Mouse (Mus musculus): ENCODE data around the gene Gm17660. TPM values are rescaled to one million over a fixed set of nuclear protein-coding genes. Genes with fewer than 3 reads are reported as not detected.

Gene Gm17660
- polyA plus RNA-seq, 1 experiment from 2014 or later, result not detected

- Histone ChIP-seq H3K27ac (peak overlapping the region; percentile 96), H3K9me3 (replicated peaks) (no peaks in the 10 kb centered on the region), H3K4me1 (peaks cover 17% of the 10 kb centered on the region), H3K27me3 (ENCODE audit: low read depth, poor library complexity, severe bottlenecking) (no peaks in the 10 kb centered on the region), H3K36me3 (peaks cover 25% of the 10 kb centered on the region), H3K4me3 (peak overlapping the region; percentile 85)
- WGBS, result 7% methylated on average over 19 of the region's 19 CpGs
- peak; percentile 44 for DNase-seq (ENCODE audit: low spot score)
Measured at GRCm38 (mm10) chr5:104047200-104048105, 30.0 kb downstream of the Gm17660 start.

GRCm38 (mm10) chr5:104046256-104047199 is 30.9 kb downstream of the Gm17660 start, which contains the start of gene Nudt9:
Gene Nudt9, plus strand, starts transcription at chr5:104046306.
- 5% methylated on average over 90 of the region's 90 CpGs for WGBS
- Histone ChIP-seq H3K4me1 (peaks cover 17% of the 10 kb centered on the region), H3K9me3 (replicated peaks) (no peaks in the 10 kb centered on the region)

GRCm38 (mm10) chr5:104043704-104044103 is 33.7 kb downstream of the Gm17660 start:
- H3K9me3 ChIP-seq (replicated peaks), result no peaks in the 10 kb centered on the region
- no peaks in the 10 kb centered on the region for H3K36me3 ChIP-seq
- no peak overlapping the region for H3K27ac ChIP-seq
- no peak for DNase-seq (ENCODE audit: low spot score)
- H3K4me1 ChIP-seq, result peaks cover 17% of the 10 kb centered on the region
- WGBS, result 60% methylated on average over 2 of the region's 2 CpGs
- no peaks in the 10 kb centered on the region for H3K27me3 ChIP-seq (ENCODE audit: low read depth, poor library complexity, severe bottlenecking)
- no peak overlapping the region for H3K4me3 ChIP-seq

More at GRCm38 (mm10) chr5:104046256-104047199, 30.9 kb downstream of the Gm17660 start, which contains the start of gene Nudt9:
- Histone ChIP-seq H3K27ac (peak within 1 kb of the TSS; percentile 96), H3K36me3 (peaks cover 15% of the 10 kb centered on the region), H3K4me3 (peak within 1 kb of the TSS; percentile 85), H3K27me3 (ENCODE audit: low read depth, poor library complexity, severe bottlenecking) (no peaks in the 10 kb centered on the region)
- peak; percentile 99 for DNase-seq (ENCODE audit: low spot score)

- Histone ChIP-seq H3K36me3 (no peaks in the 10 kb centered on the region), H3K4me3 (no peak overlapping the region), H3K9me3 (replicated peaks) (no peaks in the 10 kb centered on the region), H3K4me1 (peaks cover 12% of the 10 kb centered on the region), H3K27me3 (ENCODE audit: low read depth, poor library complexity, severe bottlenecking) (no peaks in the 10 kb centered on the region), H3K27ac (no peak overlapping the region)
- WGBS, result 84% methylated on average over 2 of the region's 2 CpGs
- DNase-seq (ENCODE audit: low spot score), result no peak
Measured at GRCm38 (mm10) chr5:104042906-104043305, 34.5 kb downstream of the Gm17660 start.

GRCm38 (mm10) chr5:104039154-104039932 is 38.1 kb downstream of the Gm17660 start:
- H3K36me3 ChIP-seq, result no peaks in the 10 kb centered on the region
- no peak overlapping the region for H3K4me3 ChIP-seq
- DNase-seq (ENCODE audit: low spot score), result peak; percentile 44
- 75% methylated on average over 6 of the region's 6 CpGs for WGBS
- no peaks in the 10 kb centered on the region for H3K4me1 ChIP-seq
- H3K9me3 ChIP-seq (replicated peaks), result no peaks in the 10 kb centered on the region
- no peak overlapping the region for H3K27ac ChIP-seq
- no peaks in the 10 kb centered on the region for H3K27me3 ChIP-seq (ENCODE audit: low read depth, poor library complexity, severe bottlenecking)

GRCm38 (mm10) chr5:104036686-104037085 is 40.7 kb downstream of the Gm17660 start:
- H3K4me1 ChIP-seq, result no peaks in the 10 kb centered on the region
- no peak overlapping the region for H3K4me3 ChIP-seq
- WGBS, result 95% methylated on average over 1 of the region's 1 CpGs
- H3K27me3 ChIP-seq (ENCODE audit: low read depth, poor library complexity, severe bottlenecking), result no peaks in the 10 kb centered on the region
- DNase-seq (ENCODE audit: low spot score), result no peak
- H3K9me3 ChIP-seq (replicated peaks), result no peaks in the 10 kb centered on the region
- H3K27ac ChIP-seq, result no peak overlapping the region
- H3K36me3 ChIP-seq, result no peaks in the 10 kb centered on the region

- Histone ChIP-seq H3K4me3 (no peak overlapping the region), H3K27me3 (ENCODE audit: low read depth, poor library complexity, severe bottlenecking) (no peaks in the 10 kb centered on the region), H3K4me1 (no peaks in the 10 kb centered on the region), H3K36me3 (no peaks in the 10 kb centered on the region), H3K9me3 (replicated peaks) (no peaks in the 10 kb centered on the region), H3K27ac (no peak overlapping the region)
- DNase-seq (ENCODE audit: low spot score), result no peak
- WGBS, result 67% methylated on average over 1 of the region's 1 CpGs
Measured at GRCm38 (mm10) chr5:104035824-104036223, 41.6 kb downstream of the Gm17660 start.

GRCm38 (mm10) chr5:104035066-104035465 is 42.3 kb downstream of the Gm17660 start:
- DNase-seq (ENCODE audit: low spot score), result no peak
- H3K36me3 ChIP-seq, result no peaks in the 10 kb centered on the region
- H3K27ac ChIP-seq, result no peak overlapping the region
- H3K4me1 ChIP-seq, result no peaks in the 10 kb centered on the region
- H3K4me3 ChIP-seq, result no peak overlapping the region
- H3K27me3 ChIP-seq (ENCODE audit: low read depth, poor library complexity, severe bottlenecking), result no peaks in the 10 kb centered on the region
- no peaks in the 10 kb centered on the region for H3K9me3 ChIP-seq (replicated peaks)

- Histone ChIP-seq H3K9me3 (replicated peaks) (no peaks in the 10 kb centered on the region), H3K4me1 (no peaks in the 10 kb centered on the region), H3K36me3 (no peaks in the 10 kb centered on the region), H3K27ac (no peak overlapping the region), H3K27me3 (ENCODE audit: low read depth, poor library complexity, severe bottlenecking) (no peaks in the 10 kb centered on the region), H3K4me3 (no peak overlapping the region)
- 95% methylated on average over 2 of the region's 2 CpGs for WGBS
- no peak for DNase-seq (ENCODE audit: low spot score)
Measured at GRCm38 (mm10) chr5:104032434-104033097, 44.8 kb downstream of the Gm17660 start.

GRCm38 (mm10) chr5:104025245-104025854 is 52.1 kb downstream of the Gm17660 start:
- Histone ChIP-seq H3K27me3 (ENCODE audit: low read depth, poor library complexity, severe bottlenecking) (peaks cover 14% of the 10 kb centered on the region), H3K27ac (no peak overlapping the region), H3K4me1 (peaks cover 17% of the 10 kb centered on the region), H3K9me3 (replicated peaks) (no peaks in the 10 kb centered on the region), H3K36me3 (no peaks in the 10 kb centered on the region), H3K4me3 (no peak overlapping the region)
- WGBS, result 39% methylated on average over 17 of the region's 17 CpGs
- no peak for DNase-seq (ENCODE audit: low spot score)

GRCm38 (mm10) chr5:104024762-104025161 is 52.6 kb downstream of the Gm17660 start:
- Histone ChIP-seq H3K36me3 (no peaks in the 10 kb centered on the region), H3K4me3 (no peak overlapping the region), H3K4me1 (peaks cover 22% of the 10 kb centered on the region), H3K27me3 (ENCODE audit: low read depth, poor library complexity, severe bottlenecking) (peaks cover 14% of the 10 kb centered on the region), H3K27ac (no peak overlapping the region), H3K9me3 (replicated peaks) (no peaks in the 10 kb centered on the region)
- 59% methylated on average over 11 of the region's 11 CpGs for WGBS
- DNase-seq (ENCODE audit: low spot score), result no peak

All from limb, embryonic 10.5 days (tissue).